Mouse (Mus musculus): Measurements from ENCODE around the gene Ndst4.
A peak's percentile ranks its signal among the peaks of the same experiment; 100 is the strongest.

The Ndst4 gene

DNA sequence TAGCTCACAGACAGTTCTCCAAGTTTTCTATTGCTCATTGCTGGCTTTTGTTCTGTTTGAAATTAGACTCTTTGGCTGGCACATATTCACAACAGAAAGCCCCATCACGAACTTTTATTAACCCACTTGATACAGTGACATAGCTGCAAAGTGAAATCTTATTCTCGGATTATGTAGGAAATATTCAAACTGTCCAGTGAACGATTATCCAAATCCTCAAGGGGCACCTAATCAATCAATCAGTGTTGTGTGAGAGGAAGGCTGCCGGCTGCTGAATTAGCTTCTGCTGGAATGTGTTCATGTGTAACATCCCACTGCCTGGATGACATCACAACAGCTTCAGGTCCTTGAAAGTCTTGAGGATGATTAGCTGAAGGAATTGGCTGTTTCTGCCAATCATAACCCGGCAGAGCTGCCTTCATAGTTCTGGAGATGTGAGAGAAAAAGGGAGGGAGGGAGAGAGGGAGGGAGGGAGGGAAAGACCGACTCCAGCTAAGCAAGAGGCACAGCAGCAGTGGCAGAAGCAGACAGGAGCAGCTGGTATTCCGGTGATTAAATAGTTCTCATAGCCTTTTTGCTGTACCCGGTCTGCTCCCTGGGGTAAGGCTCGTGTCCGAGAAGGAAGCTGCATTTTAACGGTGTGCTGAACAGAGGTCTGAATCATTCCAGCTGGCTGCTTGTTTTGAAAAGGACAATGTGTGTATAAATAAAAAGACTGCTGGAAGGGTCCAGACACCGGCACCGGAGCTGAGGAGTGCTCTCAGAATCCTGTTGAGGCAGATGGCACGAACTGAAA, at the start of gene Ndst4:
Ndst4 (plus strand) TSS at position 476 of the 796 bp plus-strand sequence.
- DNase-seq (ENCODE audit: low spot score), result peak; percentile 14

DNA sequence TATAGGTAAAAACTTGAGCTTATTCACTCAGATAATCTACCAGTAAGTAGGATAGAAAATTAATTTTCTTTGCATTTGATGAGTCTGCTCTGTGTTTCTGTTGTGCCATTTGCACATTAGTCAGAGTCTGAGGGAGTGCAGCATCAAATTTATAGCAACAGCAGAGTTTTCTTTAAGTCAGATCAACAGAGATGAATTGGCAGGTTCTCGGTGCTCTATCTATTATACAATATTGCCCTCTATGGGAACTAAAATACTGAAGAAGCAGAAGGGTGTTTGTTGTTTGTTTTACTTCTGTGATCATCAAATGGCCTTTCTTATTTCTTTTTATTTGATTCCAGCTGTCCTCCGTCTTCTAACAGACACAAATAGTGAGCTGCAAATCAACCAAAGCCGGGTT, 6.4 kb upstream of the Ndst4 start:
- DNase-seq (ENCODE audit: low spot score), result no peak

DNA sequence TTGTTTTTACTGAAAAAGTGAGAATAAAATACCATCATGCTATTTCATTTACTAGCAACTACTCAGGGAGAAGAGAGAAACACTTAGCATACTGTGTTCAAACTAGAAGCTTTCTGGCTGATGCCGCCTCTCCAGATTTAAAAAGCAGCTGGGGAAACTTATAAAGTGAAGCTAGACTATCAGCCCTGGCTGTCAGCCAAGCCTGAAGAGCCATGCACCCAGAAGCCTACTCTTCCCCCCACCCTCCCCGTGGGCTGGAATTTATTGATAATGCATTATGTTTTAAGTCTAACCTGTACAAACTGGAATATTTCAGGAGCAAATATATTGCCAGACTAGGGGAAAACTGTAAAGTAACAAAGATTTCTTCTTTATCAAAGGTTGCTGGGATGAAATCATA, 2.6 kb downstream of the Ndst4 start:
- DNase-seq (ENCODE audit: low spot score), result no peak

DNA sequence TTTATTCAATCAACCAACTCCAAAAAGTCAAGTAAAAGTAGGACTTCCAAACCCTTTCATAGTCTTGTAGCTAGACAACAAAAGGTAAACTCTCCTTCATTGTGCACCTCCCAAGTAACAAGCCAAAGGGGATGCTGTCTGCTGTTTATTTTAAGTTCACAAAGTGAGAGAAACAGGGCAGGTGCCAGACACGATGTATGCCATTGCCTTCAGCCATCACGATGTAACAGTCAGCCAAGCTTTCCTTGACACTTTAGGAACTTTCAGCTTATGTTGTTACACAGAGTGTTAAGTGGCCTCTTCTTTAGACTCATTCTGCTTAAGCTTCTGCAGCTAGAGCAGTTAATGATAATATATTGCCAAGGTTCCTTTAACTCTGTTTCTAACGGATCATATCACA, 3.1 kb downstream of the Ndst4 start:
- DNase-seq (ENCODE audit: low spot score), result no peak

DNA sequence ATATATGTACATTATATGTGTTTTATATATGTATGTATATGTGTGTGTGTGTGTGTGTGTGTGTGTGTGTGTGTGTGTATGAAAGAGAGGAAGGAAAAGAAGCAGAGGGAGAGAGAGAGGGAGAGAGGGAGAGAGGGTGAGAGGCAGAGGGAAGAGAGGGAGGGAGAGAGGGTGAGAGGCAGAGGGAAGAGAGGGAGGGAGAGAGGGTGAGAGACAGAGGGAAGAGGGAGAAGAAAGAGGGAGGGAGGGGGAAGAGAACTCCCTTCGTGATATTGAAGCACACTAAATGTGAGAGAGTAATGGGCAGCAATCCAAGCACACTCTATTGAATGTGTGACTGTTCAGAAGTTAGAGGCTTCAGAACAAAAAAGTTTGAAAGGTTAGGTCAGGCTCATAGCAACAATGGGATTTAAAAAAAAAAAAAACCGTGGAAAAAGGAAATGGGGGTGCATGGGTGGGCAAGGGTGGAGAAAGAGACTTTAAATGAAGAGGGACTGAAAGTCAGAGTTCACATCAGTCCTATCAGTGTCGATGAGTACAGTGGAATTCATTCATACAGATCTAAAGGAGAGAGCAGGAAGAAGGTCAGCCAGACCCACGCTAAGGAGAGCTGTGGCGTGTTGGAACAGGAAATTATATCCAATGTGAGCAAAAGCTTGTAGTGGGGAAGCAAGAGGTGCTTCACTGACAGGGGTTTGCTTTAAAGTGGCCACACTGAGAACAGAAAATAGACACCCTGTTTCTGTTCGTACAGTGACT, 63.2 kb downstream of the Ndst4 start:
- no peak for DNase-seq (ENCODE audit: low spot score)

DNA sequence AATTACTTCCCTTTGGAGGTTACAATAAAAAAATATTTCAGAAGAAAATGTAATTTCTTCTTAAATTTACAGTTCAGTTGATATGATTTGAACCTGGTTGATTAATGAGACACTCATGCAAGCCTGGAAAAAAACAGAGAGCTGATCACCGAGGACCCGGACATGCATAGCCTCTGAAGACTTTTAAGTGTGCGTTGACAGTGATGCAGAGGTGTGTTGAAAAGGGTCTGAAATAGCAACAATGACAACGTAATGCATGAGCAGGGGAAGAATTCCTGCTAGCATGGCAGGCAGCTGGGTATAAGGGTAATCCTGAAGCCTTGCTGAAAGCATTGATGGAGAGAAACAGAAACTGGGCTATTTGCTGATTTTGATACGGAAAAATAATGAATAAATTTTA, 106.2 kb downstream of the Ndst4 start:
- DNase-seq (ENCODE audit: low spot score), result no peak

DNA sequence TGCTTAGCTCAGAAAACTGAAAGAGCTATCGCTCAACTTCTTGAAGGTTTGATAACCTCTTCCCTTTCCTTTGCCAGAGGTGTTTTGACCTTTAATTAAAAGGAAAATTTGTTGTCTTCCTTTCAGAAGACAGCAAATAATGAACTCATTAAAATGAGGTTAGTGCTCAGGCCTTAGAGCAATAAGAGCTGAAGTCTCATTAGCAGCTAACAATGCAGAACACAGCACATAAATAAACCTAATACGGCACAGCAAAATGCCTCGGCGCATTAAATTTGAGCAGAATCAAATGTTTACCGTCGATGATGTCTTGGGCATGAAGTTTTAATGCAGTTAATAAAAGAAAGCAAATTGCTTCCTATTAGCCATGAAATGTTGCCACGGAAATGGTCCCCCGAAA, 129.5 kb downstream of the Ndst4 start:
- DNase-seq (ENCODE audit: low spot score), result no peak

DNA sequence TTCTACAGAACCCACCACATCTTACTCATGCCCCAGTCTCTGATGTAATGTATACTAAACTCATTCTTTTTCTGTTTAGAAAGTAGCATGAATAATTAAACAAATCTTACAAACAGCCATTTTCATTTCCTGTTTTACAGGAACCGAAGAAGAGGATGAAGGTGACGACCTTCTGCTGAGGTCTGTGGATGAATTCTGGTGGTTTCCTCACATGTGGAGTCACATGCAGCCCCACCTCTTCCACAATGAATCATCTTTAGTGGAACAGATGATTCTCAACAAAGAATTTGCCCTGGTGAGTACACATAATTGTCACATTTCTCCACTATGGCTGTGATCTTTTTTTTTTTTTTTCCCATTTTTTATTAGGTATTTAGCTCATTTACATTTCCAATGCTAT, 166.7 kb downstream of the Ndst4 start:
- DNase-seq (ENCODE audit: low spot score), result no peak

DNA sequence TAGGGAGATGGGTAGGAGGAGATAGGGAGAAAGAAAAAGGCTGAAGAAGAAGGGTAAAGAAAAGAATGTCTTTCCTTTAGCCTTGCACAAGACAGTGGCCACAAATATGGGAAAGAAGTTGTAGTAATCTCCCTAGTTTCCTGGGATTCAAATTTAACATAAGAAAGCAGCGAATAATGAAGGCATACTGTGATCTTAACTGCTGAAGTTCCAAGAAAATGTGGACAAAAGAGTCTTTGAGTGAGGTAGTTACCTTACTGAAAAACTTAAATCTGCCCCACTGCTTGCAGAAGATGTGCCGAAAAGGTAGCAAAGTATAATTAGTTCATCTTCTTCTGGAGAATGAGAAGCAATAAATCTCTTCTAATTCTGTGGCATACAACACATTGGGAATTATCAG, 228.4 kb downstream of the Ndst4 start:
- DNase-seq (ENCODE audit: low spot score), result no peak

DNA sequence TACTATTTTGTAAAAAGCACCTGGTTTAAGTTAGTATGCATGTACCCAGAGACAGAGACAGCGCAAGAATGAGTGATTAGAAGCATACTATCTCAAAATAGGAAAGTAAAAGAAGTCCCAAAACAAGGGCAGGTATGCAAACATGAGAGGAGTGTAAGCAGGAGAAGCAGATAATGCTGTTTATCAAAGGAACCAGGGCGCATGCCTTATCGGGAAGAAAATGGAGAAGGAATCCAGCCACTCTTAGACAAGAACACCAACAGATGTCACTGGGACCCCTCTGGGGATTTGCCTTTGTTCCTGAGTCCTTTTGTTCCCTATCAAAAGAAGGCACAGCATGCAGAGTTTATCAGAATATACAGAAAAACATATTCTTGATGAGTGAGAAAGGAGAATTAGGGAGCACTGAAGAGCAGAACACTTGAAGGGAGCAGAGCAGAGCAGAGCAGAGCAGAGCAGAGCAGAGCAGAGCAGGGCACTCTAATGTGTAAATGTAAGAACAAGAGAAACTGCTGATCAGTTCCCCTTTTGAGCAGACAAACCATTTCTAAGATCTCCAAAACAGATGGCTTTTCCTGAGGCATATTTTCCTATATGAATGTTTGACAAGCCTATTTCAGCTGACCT, 251.2 kb downstream of the Ndst4 start:
- DNase-seq (ENCODE audit: low spot score), result no peak

DNA sequence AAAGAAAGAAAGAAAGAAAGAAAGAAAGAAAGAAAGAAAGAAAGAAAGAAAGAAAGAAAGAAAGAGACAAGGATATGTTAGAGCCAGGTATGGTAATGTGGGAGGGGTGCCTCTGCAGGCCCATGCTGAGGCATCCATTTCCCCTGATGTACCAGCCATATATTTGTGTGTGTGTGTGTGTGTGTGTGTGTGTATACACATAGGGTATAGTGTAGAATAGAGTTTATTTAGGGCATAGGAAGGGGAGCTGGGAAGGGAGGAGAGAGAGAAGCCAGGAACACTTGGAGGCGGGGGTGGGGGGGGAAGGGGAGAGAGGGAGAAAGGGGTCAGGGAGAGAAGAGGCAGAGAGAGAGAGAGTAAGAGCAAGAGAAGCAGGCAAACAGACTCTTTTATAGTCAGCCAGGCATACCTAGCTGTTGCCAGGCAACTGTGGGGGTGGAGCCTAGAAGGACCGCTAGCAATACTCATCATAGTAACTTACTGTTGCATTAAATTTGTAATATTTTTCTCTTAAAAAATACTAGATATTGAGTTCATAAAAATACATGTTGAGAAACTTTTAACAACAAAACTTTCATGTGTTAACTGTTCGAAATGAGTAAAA, 256.3 kb downstream of the Ndst4 start:
- no peak for DNase-seq (ENCODE audit: low spot score)

DNA sequence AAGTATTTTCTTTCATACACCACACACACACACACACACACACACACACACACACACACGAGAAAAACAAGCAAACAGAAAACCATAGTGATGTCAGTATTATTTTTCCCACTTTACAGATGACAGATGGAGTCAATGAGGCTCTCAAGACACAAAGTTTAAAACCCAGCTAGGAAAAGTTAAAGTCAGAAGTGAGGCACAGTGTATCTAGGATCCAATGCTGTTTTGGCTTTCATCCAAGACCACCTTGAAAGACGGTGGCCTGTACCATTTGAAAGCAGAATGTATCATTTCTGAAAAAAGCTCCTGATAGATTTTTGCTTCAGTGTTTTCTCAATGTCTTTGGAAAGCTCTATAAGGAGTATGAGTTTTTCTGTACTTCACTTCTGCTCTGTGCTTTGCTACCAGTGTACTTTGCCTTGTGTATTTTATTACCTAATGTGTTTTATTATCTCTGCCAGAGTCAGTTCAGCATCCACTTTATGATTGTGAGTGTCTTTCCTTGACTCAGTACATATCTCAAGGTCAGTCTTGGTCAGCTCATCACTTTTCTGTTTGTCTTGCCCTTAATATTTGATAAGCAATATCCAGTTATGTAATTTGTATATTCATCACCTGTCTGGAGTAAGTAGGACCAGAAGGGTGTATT, 257.1 kb downstream of the Ndst4 start:
- DNase-seq (ENCODE audit: low spot score), result no peak

DNA sequence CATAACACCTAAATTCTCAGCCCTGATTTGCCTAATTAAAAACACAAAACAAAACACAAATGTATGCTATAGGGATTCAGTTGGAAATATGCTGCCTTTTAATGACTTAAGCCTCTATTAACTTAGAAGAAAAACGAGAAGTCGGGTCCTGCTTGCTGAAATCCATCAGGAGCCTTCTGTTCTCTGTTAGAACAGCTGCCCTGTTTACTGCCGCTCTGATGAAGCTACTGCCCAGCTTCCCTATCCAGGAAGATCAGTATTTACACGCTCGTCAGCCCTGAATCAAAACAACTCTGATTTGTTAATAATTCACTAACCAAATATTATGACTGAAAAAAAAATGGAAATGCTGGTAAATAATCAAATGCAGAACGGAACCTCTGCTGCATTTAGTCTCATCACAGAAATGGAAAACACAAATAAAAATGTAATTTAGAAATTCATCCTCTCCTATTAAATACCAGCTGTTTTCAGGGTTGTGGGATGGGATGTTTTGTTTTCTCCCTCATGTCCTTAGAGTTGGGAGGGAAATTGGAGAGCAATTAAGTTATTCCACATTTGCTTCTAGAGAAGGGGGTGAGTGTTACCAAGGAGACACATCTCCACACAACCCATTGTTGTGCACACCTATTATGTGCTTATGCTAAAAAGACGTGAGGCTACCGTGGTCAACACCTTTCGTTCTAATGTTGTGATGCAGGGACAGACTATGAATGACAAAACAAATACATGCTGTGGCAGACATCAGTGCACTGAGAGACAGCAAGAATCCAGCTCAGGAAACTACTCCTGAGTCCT, 270.3 kb downstream of the Ndst4 start:
- no peak for DNase-seq (ENCODE audit: low spot score)

DNA sequence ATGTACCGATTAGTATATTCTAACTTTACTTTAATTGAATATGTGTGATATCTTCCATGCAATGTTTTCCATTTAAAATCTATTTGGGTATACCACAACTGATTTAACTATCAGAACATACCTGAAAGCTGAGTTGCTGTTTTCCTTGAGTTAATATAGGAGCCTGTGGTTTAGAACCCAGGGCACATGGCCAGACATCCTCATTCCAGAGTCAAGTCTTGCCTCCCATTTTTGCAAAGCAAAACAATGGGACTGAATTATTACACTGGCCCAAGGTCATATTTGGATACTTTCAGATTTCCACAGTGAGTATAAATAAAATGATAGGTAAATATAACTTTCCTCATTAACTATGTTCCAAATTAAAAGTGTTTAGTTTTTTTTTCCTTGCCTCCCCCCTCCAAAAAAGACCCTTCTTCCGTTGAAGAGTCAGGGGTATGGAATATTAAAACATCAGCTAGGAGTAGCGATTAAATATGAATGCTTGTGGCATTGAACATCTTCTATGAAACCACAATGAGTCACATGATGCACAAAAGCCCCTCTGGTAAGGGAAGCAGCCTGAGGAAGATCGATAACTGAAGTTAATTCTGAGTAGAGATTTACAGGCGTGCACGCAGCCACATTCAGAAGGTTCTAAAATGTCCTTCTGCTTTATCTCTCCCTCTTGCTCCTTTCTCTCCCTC, 271.5 kb downstream of the Ndst4 start:
- DNase-seq (ENCODE audit: low spot score), result no peak

DNA sequence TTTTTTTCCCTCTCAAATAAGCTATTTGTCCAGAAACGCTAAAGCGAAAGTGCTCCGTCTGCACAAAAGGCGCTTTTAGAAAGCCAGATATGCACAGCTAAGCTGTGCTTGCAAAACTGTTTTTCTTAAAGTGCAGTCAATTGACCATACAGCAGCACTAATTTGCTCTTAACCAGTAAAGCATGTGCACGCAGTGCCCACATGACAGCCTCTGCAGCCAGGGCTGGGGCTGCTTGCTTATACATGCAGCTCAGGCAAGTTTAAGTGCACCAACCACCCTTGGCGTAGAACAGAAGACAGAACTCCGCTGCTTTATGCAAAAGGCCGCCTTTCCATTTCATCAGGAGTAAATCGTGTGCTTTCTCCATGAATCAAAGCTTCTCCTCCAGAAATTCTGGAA, 275.0 kb downstream of the Ndst4 start:
- DNase-seq (ENCODE audit: low spot score), result no peak

DNA sequence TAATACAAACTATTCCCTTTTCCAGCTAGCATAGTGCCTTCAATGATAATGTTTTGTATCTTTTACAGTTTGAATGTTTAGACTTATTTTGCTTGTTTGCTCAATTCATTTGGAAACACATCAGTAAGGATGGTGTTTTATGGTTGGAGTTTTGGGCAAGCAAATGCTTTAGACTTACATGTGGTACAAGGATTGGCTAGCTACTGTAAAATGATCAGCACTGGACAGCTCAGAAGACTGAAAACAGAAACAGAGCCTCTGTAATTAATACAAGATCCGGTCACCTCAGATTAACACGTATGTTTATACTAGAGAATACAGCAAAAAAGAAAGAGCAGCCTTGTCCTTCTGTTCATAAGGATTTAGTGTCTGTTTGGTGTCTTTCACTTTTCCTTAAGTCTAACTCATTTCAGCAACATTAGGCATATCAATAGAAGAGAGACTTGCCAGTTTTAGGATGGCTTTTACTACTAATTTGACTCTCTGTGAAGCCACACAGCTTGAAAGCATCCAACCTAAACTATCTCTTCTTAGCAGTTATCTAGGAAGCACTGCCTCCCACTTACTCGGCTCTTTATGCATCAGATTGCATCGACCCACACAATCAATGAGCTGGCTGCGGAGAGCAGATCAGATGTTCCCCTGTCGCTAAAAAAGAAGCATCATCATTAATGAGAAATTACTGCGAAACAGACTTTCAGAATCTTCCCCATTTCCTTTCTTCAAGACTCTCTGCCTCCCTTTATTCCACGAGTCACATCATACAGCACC, 279.8 kb downstream of the Ndst4 start:
- no peak for DNase-seq (ENCODE audit: low spot score)

DNA sequence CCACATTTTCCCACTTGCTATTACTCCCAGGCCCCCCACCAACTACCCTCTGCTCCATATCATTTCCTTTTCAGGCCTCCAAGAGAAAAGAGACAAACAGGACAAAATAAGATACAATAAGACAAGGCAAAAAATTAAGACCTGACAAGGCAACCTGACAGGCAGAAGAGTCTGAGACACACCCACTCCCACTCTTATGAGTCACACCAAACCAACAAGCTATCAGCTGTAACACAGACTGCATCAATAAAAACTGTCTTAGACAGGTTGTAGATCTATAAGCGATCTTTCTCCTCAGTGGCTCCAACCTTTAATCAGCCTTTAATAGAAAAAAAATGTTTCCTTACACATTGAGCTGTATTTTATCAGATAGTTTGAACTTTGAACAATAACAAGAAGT, 280.7 kb downstream of the Ndst4 start:
- no peak for DNase-seq (ENCODE audit: low spot score)

DNA sequence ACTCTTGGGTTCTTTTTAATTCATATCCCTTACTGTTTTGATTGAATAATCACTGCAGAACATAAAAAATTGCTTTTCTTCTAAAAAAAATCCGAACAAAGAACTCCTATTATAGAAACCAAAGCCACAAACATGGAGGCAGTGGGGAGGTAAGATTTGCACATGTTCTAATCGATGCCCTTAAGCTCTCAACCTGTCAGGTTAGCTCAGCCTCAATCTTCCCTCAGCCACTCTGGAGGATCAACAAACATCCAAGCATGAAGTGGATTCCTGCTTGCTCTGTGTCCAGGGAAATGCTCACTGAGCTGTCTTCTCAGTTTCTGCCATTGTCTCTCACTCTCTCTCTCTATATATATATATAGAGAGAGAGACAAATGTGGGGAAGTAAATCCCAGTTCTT, 283.7 kb downstream of the Ndst4 start:
- no peak for DNase-seq (ENCODE audit: low spot score)

DNA sequence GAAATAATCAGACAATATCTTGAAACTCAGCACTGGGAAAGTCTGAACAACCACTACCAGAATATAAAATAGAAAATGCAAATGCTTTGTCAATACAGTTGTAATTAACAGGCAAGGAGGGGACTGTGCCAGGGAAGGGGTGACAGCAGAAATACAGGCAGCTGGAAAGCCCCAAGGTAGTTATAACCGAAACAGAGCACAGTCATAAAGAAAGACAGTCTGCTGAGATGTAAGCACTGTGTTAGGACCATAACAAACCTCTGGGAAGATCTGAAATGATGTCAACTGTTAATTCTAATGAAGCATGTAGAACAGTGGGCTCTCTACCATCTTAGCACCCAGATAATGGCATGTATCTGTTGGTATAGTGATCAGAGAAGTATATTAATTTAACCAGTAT, 287.1 kb downstream of the Ndst4 start:
- no peak for DNase-seq (ENCODE audit: low spot score)

DNA sequence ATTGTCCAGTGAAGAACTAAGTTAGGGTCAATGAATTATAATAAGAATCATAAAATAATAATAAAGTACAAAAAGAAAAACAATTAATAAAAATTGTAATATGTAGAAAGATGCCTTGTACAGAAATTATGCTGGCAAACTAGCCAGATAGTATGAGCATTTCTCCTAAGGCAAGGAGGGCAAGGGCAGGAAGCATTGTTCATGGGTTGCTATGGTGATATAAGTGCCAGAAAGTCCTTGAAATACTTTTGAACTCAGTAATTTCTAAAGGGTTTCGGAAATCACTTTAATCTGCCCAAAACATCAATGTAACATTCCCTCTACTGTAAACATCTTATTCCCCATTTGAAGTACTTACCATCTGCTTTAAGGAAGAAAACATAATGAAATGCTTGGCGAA, 319.1 kb downstream of the Ndst4 start:
- no peak for DNase-seq (ENCODE audit: low spot score)
